Mouse (Mus musculus): ENCODE results near the gene Smagp.

DNA sequence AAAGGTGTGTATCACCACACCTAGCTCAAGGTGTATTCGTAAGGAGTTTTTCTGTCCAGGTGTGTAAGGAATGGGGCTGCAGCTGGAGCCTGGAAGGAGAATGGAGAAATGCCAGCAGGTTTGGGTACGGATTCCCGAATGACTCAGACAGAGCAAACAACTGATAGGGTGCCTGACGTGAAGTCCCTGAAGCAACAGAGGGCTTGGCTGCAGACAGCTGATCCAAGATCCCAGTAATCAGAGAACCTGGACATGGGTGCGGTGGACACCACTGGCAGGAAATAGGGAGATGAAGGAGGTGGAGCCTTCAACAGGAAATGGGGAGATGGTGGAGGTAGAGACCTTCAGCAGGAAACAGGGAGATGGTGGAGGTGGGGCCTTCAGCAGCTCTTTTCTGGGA lies 4.4 kb downstream of the Smagp start:
- no peak for TF ChIP-seq CTCF (IDR thresholded peaks at IDR 0.05)
- no peak for TF ChIP-seq EP300 (IDR thresholded peaks at IDR 0.05; ENCODE audit: insufficient read depth, low read depth, low read length)
